ENCODE assay signal across 16 mouse cellular contexts in genomic region chr3:130054587-130054986, GRCm38 (mm10). TPM values are rescaled to one million over a fixed set of nuclear protein-coding genes. Genes with fewer than 3 reads are reported as not detected.
DNase-seq lines count a peak whose midpoint lies in the region; ATAC-seq and TF ChIP-seq lines count a peak whose summit lies in the region.
"Had no signal": no experiment of that assay in that cellular context is flagged by ENCODE, and none has a peak within 500 bp of the region (broad histone marks: within the 10 kb centered on the region; RNA-seq: fewer than 3 reads in every experiment).

No protein-coding gene starts in this region.

- no peaks in the 10 kb centered on the region for H3K27me3 ChIP-seq in heart, embryonic 13.5 days (replicated peaks)
- no peaks in the 10 kb centered on the region for H3K27me3 ChIP-seq in lung, postnatal 0 days (replicated peaks; ENCODE audit: insufficient read depth, low read length)
- H3K27me3 ChIP-seq: midbrain, embryonic 13.5 days had no signal

- no peak for TF ChIP-seq EP300 in lung, postnatal 0 days (IDR thresholded peaks at IDR 0.05)

- H3K9me3 ChIP-seq in heart, embryonic 13.5 days, result no peaks in the 10 kb centered on the region
- no peaks in the 10 kb centered on the region for H3K9me3 ChIP-seq in lung, postnatal 0 days (ENCODE audit: low read length)
- H3K9me3 ChIP-seq: midbrain, embryonic 13.5 days had no signal

- H3K4me2 ChIP-seq in heart, embryonic 13.5 days, result no peak overlapping the region
- no peak overlapping the region for H3K4me2 ChIP-seq in lung, postnatal 0 days (replicated peaks; ENCODE audit: low read depth, low read length)
- H3K4me2 ChIP-seq: midbrain, embryonic 13.5 days had no signal

- H3K9ac ChIP-seq in heart, embryonic 13.5 days, result 0 out of 2 replicates have a peak overlapping the region, but pooled peaks have one; percentile 21
- H3K9ac ChIP-seq in lung, postnatal 0 days (replicated peaks; ENCODE audit: low read depth), result no peak overlapping the region
- H3K9ac ChIP-seq: midbrain, embryonic 13.5 days had no signal

- TF ChIP-seq CTCF in lung, postnatal 0 days (IDR thresholded peaks at IDR 0.05), result no peak

- 0 out of 2 replicates have a peak overlapping the region, but pooled peaks have one; percentile 78 for H3K27ac ChIP-seq in heart, embryonic 13.5 days (replicated peaks)
- H3K27ac ChIP-seq in lung, postnatal 0 days (ENCODE audit: low read length), result peak overlapping the region; percentile 33; the same call in 1 of the 2 replicates
- H3K27ac ChIP-seq: forebrain, embryonic 10.5 days; macrophage; midbrain, embryonic 13.5 days had no signal

- H3K4me1 ChIP-seq in heart, embryonic 13.5 days, result peaks cover 77% of the 10 kb centered on the region
- H3K4me1 ChIP-seq in lung, postnatal 0 days (ENCODE audit: insufficient read depth, low read depth, low read length), result peaks cover 40% of the 10 kb centered on the region

- ATAC-seq in heart, embryonic 13.5 days (ENCODE audit: extremely low read depth, insufficient number of reproducible peaks, low FRiP score, low TSS enrichment), result no peak
- ATAC-seq in lung, postnatal 0 days, result peak; percentile 79
- no peak for ATAC-seq in frontal cortex, adult (ENCODE audit: low TSS enrichment)
- ATAC-seq: midbrain, embryonic 13.5 days had no signal

- H3K36me3 ChIP-seq in heart, embryonic 13.5 days, result peaks cover 16% of the 10 kb centered on the region
- H3K36me3 ChIP-seq in lung, postnatal 0 days (ENCODE audit: insufficient read depth, low read length), result no peaks in the 10 kb centered on the region

- WGBS in heart, embryonic 13.5 days, result 63% methylated on average over 6 of the region's 6 CpGs
- WGBS in lung, postnatal 0 days, result 49% methylated on average over 6 of the region's 6 CpGs

- intact Hi-C loops in heart, postnatal 25 days (cut with DNase I), result no loop called here

- DNase-seq in heart, postnatal 25 days (ENCODE audit: low spot score), result no peak
- DNase-seq in urinary bladder, postnatal 14 days (ENCODE audit: low spot score), result peak; percentile 67
- DNase-seq in urinary bladder, postnatal 4 days (ENCODE audit: low spot score in 2 of 2), result no peak
- DNase-seq in lung, postnatal 0 days (ENCODE audit: low spot score), result peak; percentile 79
- peak; percentile 37 to 55 for DNase-seq in urinary bladder, postnatal 36 days (ENCODE audit: low spot score in 2 of 2)
- no peak for DNase-seq in frontal cortex, postnatal 25 days (ENCODE audit: low spot score in 2 of 2)
- DNase-seq: adrenal gland, adult 2 months; cerebellum, postnatal 10 days; kidney, postnatal 14 days; layer of hippocampus, adult 9-11 months; liver had no signal

- no peak overlapping the region for H3K4me3 ChIP-seq in heart, embryonic 13.5 days
- no peak overlapping the region for H3K4me3 ChIP-seq in lung, postnatal 0 days (ENCODE audit: low read depth, low read length)
- H3K4me3 ChIP-seq: forebrain, embryonic 10.5 days; midbrain, embryonic 13.5 days had no signal

RNA-seq across cellular contexts. Expression of gene Sec24b, which starts 6.8 kb away (rescaled TPM):
- polyA plus RNA-seq in heart, embryonic 13.5 days (2015; fragmentation: Nextera tagmentation; extraction: Ambion mirVana), result 24.5 and 25.3 TPM in 2 replicates
- total RNA-seq in heart, postnatal 25 days (2021), result 10 to 100 TPM; 31.9 to 33.2 TPM
- polyA plus RNA-seq in lung, postnatal 0 days (2015; fragmentation: Nextera tagmentation; extraction: Ambion mirVana), result 21.5 and 21.8 TPM in 2 replicates

Comparison
In these comparisons a context has a peak if more than half of its experiments do, and no peak if none do; other contexts are left out.
1. DNase-seq: peak in urinary bladder, postnatal 14 days (single experiment), lung, postnatal 0 days (single experiment) and urinary bladder, postnatal 36 days (2 of 2); none in heart, postnatal 25 days (single experiment), urinary bladder, postnatal 4 days (0 of 2) and frontal cortex, postnatal 25 days (0 of 2).